Mouse (Mus musculus): ENCODE results near the gene Btbd2. TPM values are rescaled to one million over a fixed set of nuclear protein-coding genes. Genes with fewer than 3 reads are reported as not detected.
A peak's percentile ranks its signal among the peaks of the same experiment; 100 is the strongest.

Gene Btbd2
- polyA plus RNA-seq, 1 experiment from 2014 or later: 83.7 TPM

DNA sequence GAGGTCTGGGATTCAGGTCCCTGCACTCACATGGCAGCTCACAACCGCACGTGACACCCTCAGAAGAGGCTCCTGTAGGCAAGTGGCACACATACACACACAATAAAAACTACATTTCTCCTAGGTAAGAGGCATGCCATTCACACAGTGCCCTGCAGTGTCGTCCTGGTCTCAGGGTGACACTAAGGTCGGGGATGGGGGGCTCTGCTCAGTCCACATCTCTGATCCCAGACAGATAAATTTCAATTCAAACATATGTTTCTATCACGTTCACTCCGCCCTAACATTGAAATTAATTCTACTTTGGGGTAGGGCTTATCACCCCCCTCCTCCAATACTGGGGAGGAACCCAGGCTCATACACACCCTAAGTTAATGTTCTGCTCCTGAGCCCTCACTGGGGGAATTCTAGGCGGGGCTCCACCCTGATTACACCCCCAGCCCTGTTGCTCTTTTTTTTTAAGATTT lies 43.2 kb upstream of the Btbd2 start:
- peak overlapping the region; percentile 4; the same call in 1 of the 2 replicates for H3K4me3 ChIP-seq (replicated peaks; ENCODE audit: low read length)
- no peak for DNase-seq (ENCODE audit: low spot score)
- no peaks in the 10 kb centered on the region for H3K9me3 ChIP-seq (ENCODE audit: control insufficient read depth, low read length)
- H3K36me3 ChIP-seq (replicated peaks; ENCODE audit: control insufficient read depth, insufficient read depth): peaks cover 13% of the 10 kb centered on the region; the same call in 1 of the 2 replicates
- peaks cover 31% of the 10 kb centered on the region for H3K4me1 ChIP-seq (replicated peaks; ENCODE audit: control insufficient read depth, insufficient read depth, low read length)
- no peaks in the 10 kb centered on the region for H3K27me3 ChIP-seq (ENCODE audit: control insufficient read depth, insufficient read depth, low read length)
- no peak overlapping the region for H3K27ac ChIP-seq
- H3K4me2 ChIP-seq (replicated peaks): peak overlapping the region; percentile 60
- H3K9ac ChIP-seq: peak overlapping the region; percentile 16
- 84% methylated on average over 7 of the region's 7 CpGs for WGBS
- no peak for ATAC-seq (ENCODE audit: low FRiP score)

DNA sequence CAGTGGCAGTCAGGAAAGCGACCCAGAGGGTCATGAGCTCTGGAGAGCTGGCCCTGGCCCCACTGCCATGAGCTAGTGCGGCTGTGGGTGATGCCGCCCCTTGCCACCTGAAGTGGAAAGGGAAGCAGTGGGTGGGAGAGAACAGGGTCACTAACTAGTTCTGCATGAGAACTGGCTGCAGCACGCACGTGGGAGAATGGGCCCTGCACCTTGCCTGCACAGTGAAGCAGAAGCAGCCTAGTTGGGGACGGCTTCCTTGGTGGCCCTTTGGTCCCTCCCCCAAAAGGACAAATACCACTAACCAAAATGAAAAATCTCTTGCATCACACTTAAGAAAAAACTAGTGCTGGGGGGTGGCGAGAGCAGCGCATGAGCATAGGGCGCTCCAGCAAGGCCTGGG lies 41.7 kb upstream of the Btbd2 start:
- no peak for ATAC-seq (ENCODE audit: low FRiP score)
- no peak overlapping the region for H3K27ac ChIP-seq
- H3K4me1 ChIP-seq (replicated peaks; ENCODE audit: control insufficient read depth, insufficient read depth, low read length): peaks cover 28% of the 10 kb centered on the region
- H3K4me3 ChIP-seq (replicated peaks; ENCODE audit: low read length): no peak overlapping the region
- H3K9me3 ChIP-seq (ENCODE audit: control insufficient read depth, low read length): no peaks in the 10 kb centered on the region
- DNase-seq (ENCODE audit: low spot score): no peak
- H3K4me2 ChIP-seq (replicated peaks): no peak overlapping the region
- H3K27me3 ChIP-seq (ENCODE audit: control insufficient read depth, insufficient read depth, low read length): no peaks in the 10 kb centered on the region
- 92% methylated on average over 9 of the region's 9 CpGs for WGBS
- peaks cover 24% of the 10 kb centered on the region; the same call in 1 of the 2 replicates for H3K36me3 ChIP-seq (replicated peaks; ENCODE audit: control insufficient read depth, insufficient read depth)
- H3K9ac ChIP-seq: no peak overlapping the region

DNA sequence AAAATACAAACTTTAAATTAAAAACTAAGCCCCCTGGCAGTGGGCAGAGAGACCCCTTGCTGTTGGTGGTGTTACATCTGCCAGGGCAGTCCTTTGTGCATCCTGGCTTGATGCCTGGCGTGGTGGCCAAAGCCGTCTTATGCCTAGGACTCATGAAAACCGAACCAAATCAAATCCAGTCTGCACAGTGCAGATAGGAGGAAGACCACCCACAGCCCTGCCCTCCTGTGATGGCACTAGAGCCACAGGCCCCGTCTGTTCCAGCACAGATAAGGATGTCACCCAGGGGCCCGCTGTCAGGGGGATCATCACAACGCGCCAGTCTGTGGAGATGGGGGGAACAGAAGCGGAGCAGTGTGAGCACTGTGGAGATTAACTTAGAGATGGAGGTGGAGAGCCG lies 40.9 kb upstream of the Btbd2 start:
- H3K4me3 ChIP-seq (replicated peaks; ENCODE audit: low read length): no peak overlapping the region
- no peaks in the 10 kb centered on the region for H3K9me3 ChIP-seq (ENCODE audit: control insufficient read depth, low read length)
- H3K9ac ChIP-seq: 0 out of 2 replicates have a peak overlapping the region, but pooled peaks have one; percentile 11
- peaks cover 24% of the 10 kb centered on the region; the same call in 1 of the 2 replicates for H3K36me3 ChIP-seq (replicated peaks; ENCODE audit: control insufficient read depth, insufficient read depth)
- DNase-seq (ENCODE audit: low spot score): no peak
- no peak overlapping the region for H3K4me2 ChIP-seq (replicated peaks)
- H3K4me1 ChIP-seq (replicated peaks; ENCODE audit: control insufficient read depth, insufficient read depth, low read length): peaks cover 20% of the 10 kb centered on the region
- no peak for ATAC-seq (ENCODE audit: low FRiP score)
- H3K27me3 ChIP-seq (ENCODE audit: control insufficient read depth, insufficient read depth, low read length): no peaks in the 10 kb centered on the region
- peak overlapping the region; percentile 5; the same call in 1 of the 2 replicates for H3K27ac ChIP-seq
- 80% methylated on average over 9 of the region's 9 CpGs for WGBS

DNA sequence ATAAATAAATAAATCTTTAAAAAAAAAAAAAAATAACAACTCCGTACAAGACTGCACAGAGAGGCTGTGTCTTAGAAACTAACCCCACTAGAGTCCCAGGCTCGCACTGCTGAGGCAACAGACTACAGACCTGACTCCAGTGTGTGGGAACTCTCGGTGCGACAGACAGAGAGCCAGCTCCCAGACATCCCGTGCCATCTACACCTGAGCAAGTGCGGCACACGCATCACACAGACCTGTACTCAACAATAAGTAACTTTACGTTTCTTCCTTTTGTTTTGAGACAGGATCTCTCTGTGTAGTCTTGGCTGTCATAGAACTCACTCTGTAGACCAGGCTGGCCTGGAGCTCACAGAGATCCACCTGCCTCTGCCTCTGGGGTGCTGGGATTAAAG lies 40.5 kb upstream of the Btbd2 start:
- Histone ChIP-seq H3K9me3 (ENCODE audit: control insufficient read depth, low read length) (no peaks in the 10 kb centered on the region), H3K27me3 (ENCODE audit: control insufficient read depth, insufficient read depth, low read length) (no peaks in the 10 kb centered on the region), H3K27ac (no peak overlapping the region), H3K4me1 (replicated peaks; ENCODE audit: control insufficient read depth, insufficient read depth, low read length) (peaks cover 19% of the 10 kb centered on the region), H3K4me3 (replicated peaks; ENCODE audit: low read length) (no peak overlapping the region), H3K4me2 (replicated peaks) (no peak overlapping the region), H3K9ac (no peak overlapping the region), H3K36me3 (replicated peaks; ENCODE audit: control insufficient read depth, insufficient read depth) (peaks cover 24% of the 10 kb centered on the region; the same call in 1 of the 2 replicates)
- WGBS: 93% methylated on average over 8 of the region's 8 CpGs
- ATAC-seq (ENCODE audit: low FRiP score) (no peak), DNase-seq (ENCODE audit: low spot score) (no peak)

DNA sequence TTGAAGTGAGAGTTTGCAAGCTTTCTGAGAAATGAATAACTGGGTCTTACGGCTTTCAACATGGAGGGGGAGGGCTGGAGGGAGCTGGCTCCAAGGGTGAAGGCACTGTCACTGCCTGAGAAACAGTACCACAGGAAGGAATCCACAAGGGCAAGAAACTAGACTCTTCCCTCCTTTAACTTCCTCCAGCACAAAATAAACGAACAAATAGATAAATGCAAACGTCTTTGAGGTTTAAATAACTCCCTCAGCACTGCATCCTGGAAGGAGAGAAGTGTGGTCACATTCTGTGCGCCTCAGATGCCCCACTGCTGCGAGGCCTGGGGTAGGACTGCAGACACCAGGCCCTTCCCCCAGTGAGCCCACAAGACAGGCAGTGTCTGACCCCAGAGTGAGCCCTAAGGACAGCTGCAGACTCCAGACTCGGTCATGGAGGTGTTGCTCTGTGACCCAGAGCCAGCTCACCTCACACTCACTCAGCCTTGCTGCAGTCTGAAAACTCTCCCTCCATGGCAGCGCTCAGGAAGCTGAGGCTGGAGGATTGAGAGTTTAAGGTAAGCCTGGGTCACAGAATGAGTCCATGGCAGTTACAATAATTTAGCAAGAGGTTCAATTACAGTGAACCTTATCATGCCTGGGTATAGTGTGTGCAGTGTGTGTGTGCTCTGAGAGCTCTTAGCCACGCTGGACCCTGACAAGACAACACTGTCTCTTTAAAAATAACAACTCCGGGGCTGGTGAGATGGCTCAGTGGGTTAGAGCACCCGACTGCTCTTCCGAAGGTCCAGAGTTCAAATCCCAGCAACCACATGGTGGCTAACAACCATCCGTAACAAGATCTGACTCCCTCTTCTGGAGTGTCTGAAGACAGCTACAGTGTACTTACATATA lies 39.9 kb upstream of the Btbd2 start:
- Histone ChIP-seq H3K27ac (no peak overlapping the region), H3K4me1 (replicated peaks; ENCODE audit: control insufficient read depth, insufficient read depth, low read length) (peaks cover 19% of the 10 kb centered on the region), H3K27me3 (ENCODE audit: control insufficient read depth, insufficient read depth, low read length) (no peaks in the 10 kb centered on the region), H3K9me3 (ENCODE audit: control insufficient read depth, low read length) (no peaks in the 10 kb centered on the region), H3K36me3 (replicated peaks; ENCODE audit: control insufficient read depth, insufficient read depth) (peaks cover 24% of the 10 kb centered on the region; the same call in 1 of the 2 replicates), H3K4me3 (replicated peaks; ENCODE audit: low read length) (no peak overlapping the region), H3K9ac (no peak overlapping the region), H3K4me2 (replicated peaks) (no peak overlapping the region)
- WGBS: 80% methylated on average over 11 of the region's 12 CpGs
- ATAC-seq (ENCODE audit: low FRiP score) (no peak), DNase-seq (ENCODE audit: low spot score) (no peak)

DNA sequence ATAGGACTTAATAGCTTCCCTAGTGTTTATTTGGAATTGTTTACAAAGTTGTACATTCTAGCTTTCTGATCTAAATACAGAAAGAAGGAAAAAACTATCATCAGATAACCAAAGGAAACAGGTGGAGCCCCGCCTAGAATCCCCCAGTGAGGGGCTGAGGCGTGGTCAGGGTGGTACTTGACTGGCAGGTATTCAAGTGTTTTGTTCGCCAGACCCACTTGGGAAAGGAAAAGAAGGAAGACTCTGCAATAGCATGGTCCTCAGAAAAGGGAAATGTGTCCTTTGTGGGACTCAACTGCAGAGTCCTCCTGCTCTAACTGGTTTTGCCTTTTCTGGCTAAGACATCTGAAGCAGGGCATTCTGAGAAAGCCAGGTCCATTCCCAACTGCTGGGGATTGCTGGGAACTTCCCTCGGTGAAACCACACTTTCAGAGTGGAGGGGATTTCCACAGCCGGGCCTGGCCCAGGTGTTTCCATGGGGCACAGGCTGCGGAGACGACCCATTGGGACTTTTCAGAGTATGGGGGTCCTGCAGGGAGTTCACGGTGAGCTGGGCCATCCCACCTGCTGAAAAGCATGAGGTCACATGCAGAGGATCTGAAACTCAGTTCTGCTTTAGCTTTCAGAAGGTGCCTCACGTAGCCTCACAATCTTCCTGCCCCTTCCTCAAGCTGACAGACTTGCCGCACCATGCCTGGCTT lies 39.1 kb upstream of the Btbd2 start:
- DNase-seq (ENCODE audit: low spot score) (no peak), ATAC-seq (ENCODE audit: low FRiP score) (no peak)
- no peak overlapping the region for H3K4me2 ChIP-seq (replicated peaks)
- H3K4me3 ChIP-seq (replicated peaks; ENCODE audit: low read length): no peak overlapping the region
- H3K4me1 ChIP-seq (replicated peaks; ENCODE audit: control insufficient read depth, insufficient read depth, low read length): peaks cover 16% of the 10 kb centered on the region
- no peaks in the 10 kb centered on the region for H3K27me3 ChIP-seq (ENCODE audit: control insufficient read depth, insufficient read depth, low read length)
- WGBS: 76% methylated on average over 10 of the region's 10 CpGs
- H3K9me3 ChIP-seq (ENCODE audit: control insufficient read depth, low read length): no peaks in the 10 kb centered on the region
- peaks cover 30% of the 10 kb centered on the region for H3K36me3 ChIP-seq (replicated peaks; ENCODE audit: control insufficient read depth, insufficient read depth)
- H3K27ac ChIP-seq: no peak overlapping the region
- no peak overlapping the region for H3K9ac ChIP-seq

DNA sequence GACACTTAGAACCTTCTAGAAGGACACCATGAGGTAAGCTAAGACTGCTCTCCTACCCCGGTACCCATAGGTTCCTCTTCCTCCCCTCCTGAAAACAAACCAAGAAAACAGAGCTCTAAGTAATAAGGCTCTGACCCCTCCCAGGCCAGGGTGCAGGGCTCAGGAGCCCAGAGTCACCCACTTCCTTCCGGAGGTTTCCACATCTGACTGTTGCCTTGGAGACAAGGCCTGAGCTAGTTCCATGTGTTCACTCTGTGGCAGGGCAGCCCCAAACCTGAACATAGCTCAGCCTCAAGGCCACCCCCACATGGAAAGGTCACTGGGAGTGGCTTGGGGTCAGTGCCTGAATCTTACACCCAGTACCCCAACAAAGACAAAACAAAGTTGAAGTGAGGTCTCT lies 38.3 kb upstream of the Btbd2 start:
- H3K9ac ChIP-seq: no peak overlapping the region
- no peak overlapping the region for H3K4me2 ChIP-seq (replicated peaks)
- H3K27me3 ChIP-seq (ENCODE audit: control insufficient read depth, insufficient read depth, low read length): no peaks in the 10 kb centered on the region
- H3K4me3 ChIP-seq (replicated peaks; ENCODE audit: low read length): no peak overlapping the region
- H3K4me1 ChIP-seq (replicated peaks; ENCODE audit: control insufficient read depth, insufficient read depth, low read length): peaks cover 8% of the 10 kb centered on the region
- DNase-seq (ENCODE audit: low spot score) (no peak), ATAC-seq (ENCODE audit: low FRiP score) (no peak)
- 84% methylated on average over 2 of the region's 2 CpGs for WGBS
- H3K27ac ChIP-seq: no peak overlapping the region
- no peaks in the 10 kb centered on the region for H3K9me3 ChIP-seq (ENCODE audit: control insufficient read depth, low read length)
- H3K36me3 ChIP-seq (replicated peaks; ENCODE audit: control insufficient read depth, insufficient read depth): peaks cover 38% of the 10 kb centered on the region

DNA sequence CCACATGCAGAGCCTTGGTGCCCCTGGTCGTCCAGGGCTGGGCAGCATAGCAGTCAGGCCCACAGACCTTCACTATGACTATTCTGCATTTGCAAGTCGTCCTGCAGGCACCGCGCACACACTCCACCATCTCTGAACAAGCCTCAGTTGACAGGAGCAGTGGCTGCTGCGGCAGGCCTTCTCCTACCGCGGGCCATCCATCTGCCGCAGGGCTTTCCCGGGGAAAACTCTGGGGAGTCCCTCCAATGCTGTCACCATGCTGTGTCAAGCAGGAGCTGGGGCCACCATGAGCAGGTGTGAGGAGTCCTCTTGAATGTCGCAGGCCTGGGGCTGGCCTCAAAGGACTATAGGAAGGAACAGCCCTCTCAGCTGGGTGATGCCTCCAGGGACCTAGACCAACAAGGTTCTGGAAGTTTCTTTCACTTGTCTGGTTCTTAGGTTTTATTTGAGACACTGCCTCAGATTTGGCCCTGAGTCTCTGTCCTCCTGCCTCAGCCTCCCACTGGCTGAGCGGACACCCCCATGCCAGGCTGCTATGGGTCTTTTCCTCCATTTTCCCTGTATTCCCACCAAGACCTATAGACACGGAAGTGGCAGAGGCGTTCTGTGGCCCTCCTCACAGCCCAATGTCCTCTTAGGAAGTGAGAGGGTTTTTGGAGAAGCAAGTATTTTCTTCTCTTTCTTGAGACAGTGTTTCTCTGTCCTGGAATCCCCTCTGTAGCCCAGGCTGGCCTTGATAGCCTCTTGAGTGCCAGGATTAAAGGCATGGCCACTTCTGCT lies 37.5 kb upstream of the Btbd2 start:
- ATAC-seq (ENCODE audit: low FRiP score): no peak
- H3K9ac ChIP-seq: no peak overlapping the region
- H3K4me1 ChIP-seq (replicated peaks; ENCODE audit: control insufficient read depth, insufficient read depth, low read length): no peaks in the 10 kb centered on the region; the same call in 1 of the 2 replicates
- WGBS: 85% methylated on average over 13 of the region's 13 CpGs
- H3K4me2 ChIP-seq (replicated peaks): no peak overlapping the region
- H3K27ac ChIP-seq: no peak overlapping the region
- no peak overlapping the region for H3K4me3 ChIP-seq (replicated peaks; ENCODE audit: low read length)
- no peaks in the 10 kb centered on the region for H3K9me3 ChIP-seq (ENCODE audit: control insufficient read depth, low read length)
- DNase-seq (ENCODE audit: low spot score): no peak
- H3K36me3 ChIP-seq (replicated peaks; ENCODE audit: control insufficient read depth, insufficient read depth): peaks cover 46% of the 10 kb centered on the region
- no peaks in the 10 kb centered on the region for H3K27me3 ChIP-seq (ENCODE audit: control insufficient read depth, insufficient read depth, low read length)
